Mouse (Mus musculus) brain, embryonic 14.5 days (tissue): ENCODE measurements around the gene Unc5c.
A peak's percentile ranks its signal among the peaks of the same experiment; 100 is the strongest.

Experiments used
- CTCF ChIP-seq: fragments of 200-500 bp; IDR thresholded peaks from 2 replicates; pipeline ENCODE4 v1.5.1; 2012; ENCODE audit warnings: inconsistent platforms, mild to moderate bottlenecking, moderate library complexity, borderline replicate concordance; ENCODE audit not compliant: insufficient read depth, insufficient read length; ENCODE audit errors: extremely low read depth
- POLR2A ChIP-seq: fragments of 200-500 bp; IDR thresholded peaks from 2 replicates; pipeline ENCODE4 v1.6.1; 2012; ENCODE audit warnings: mild to moderate bottlenecking, inconsistent platforms, borderline replicate concordance; ENCODE audit not compliant: poor library complexity, insufficient read depth, insufficient read length, severe bottlenecking; ENCODE audit errors: extremely low read depth

DNA sequence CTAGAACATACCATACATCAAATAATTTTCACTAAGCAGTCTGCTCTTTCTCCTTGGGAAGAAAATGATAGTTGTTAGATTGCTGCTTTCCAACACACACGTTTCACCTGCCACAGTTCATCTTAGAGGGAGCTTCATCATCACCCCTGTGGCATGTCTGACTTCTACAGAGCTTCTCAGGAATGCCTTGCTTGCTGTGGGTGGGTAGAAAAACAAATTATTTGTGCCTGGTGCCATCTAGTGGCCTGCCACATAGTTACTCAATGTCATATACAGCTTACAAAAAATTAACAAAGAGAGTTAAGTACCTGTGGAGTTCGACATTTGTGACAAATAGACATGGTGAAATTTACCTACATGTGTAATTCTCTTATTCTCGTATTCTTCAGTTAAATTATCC is 366.1 kb downstream of the Unc5c start:
- TF ChIP-seq CTCF (peak; percentile 72), POLR2A (no peak)
